Mouse (Mus musculus) forebrain, embryonic 14.5 days (tissue): Measurements from ENCODE around the gene Olfr958. TPM values are rescaled to one million over a fixed set of nuclear protein-coding genes. Genes with fewer than 3 reads are reported as not detected.

ENCODE experiments used
- ATAC-seq: fragments of 200-750 bp; cut with Nextera tagmentation; 2 replicates; pipeline ENCODE4 v1.8.0; 2017; ENCODE audit warnings: mild to moderate bottlenecking, moderate library complexity
- DNase-seq: peaks from one replicate; pipeline ENCODE4 v3.0.0-alpha.2; 2015; ENCODE audit warnings: low spot score
- H3K27ac ChIP-seq: fragments of 300-500 bp; sonication (generic); 2 replicates; pipeline ENCODE4 v1.5.1; 2014; ENCODE audit warnings: low read depth, mild to moderate bottlenecking, control low read depth, low read length, moderate library complexity
- H3K27me3 ChIP-seq: fragments of 300-500 bp; sonication (generic); replicated peaks from 2 replicates; pipeline ENCODE4 v1.6.1; 2014; ENCODE audit warnings: low read length, control low read depth, mixed read lengths; ENCODE audit not compliant: control insufficient read depth, insufficient read depth
- H3K36me3 ChIP-seq: fragments of 300-500 bp; sonication (generic); 2 replicates; pipeline ENCODE4 v1.6.1; 2014; ENCODE audit warnings: low read length, control low read depth; ENCODE audit not compliant: control insufficient read depth, insufficient read depth
- H3K4me1 ChIP-seq: fragments of 300-500 bp; sonication (generic); 2 replicates; pipeline ENCODE4 v1.6.1; 2014; ENCODE audit warnings: antibody characterized with exemption, low read length, control low read depth; ENCODE audit not compliant: control insufficient read depth, insufficient read depth
- H3K4me2 ChIP-seq: fragments of 300-500 bp; sonication (generic); 2 replicates; pipeline ENCODE4 v1.6.1; 2014; ENCODE audit warnings: mild to moderate bottlenecking, control low read depth, low read length
- H3K4me3 ChIP-seq: fragments of 300-500 bp; sonication (generic); 2 replicates; pipeline ENCODE4 v1.5.1; 2014; ENCODE audit warnings: low read depth, low read length, control low read depth
- H3K9ac ChIP-seq: fragments of 300-500 bp; sonication (generic); 2 replicates; pipeline ENCODE4 v1.6.1; 2014; ENCODE audit warnings: mild to moderate bottlenecking, low read length, control low read depth, moderate library complexity
- H3K9me3 ChIP-seq: fragments of 300-500 bp; sonication (generic); replicated peaks from 2 replicates; pipeline ENCODE4 v1.6.1; 2016; ENCODE audit warnings: low read length, control low read depth, mixed read lengths; ENCODE audit not compliant: control insufficient read depth
- WGBS: fragments of 180-500 bp; shearing (Covaris S2); extraction: QIAGEN DNeasy Blood & Tissue Kit; methylation state at CpG from one replicate; pipeline ENCODE4 v1.1.7; 2014; 5-methylcytosine and 5-hydroxymethylcytosine counted together
- polyA plus RNA-seq: library from polyadenylated mRNA; unstranded; fragments of >200 nt; fragmentation: Nextera tagmentation; extraction: Ambion mirVana; gene quantifications from 2 replicates; pipeline ENCODE4 v1.2.1, GENCODE M21; 2014

Gene Olfr958
- polyA plus RNA-seq, 1 experiment from 2014 or later: not detected

GRCm38 (mm10) chr9:39523616-39524285 is 30.1 kb downstream of the Olfr958 start:
- 81% methylated on average over 1 of the region's 1 CpGs for WGBS
- DNase-seq (peak; percentile 8), ATAC-seq (no peak)
- Histone ChIP-seq H3K9me3 (no peaks in the 10 kb centered on the region), H3K4me1 (no peaks in the 10 kb centered on the region), H3K4me3 (no peak overlapping the region), H3K27me3 (no peaks in the 10 kb centered on the region), H3K4me2 (no peak overlapping the region), H3K9ac (no peak overlapping the region), H3K27ac (no peak overlapping the region), H3K36me3 (no peaks in the 10 kb centered on the region)

- no peaks in the 10 kb centered on the region for H3K4me1 ChIP-seq
- H3K9me3 ChIP-seq: no peaks in the 10 kb centered on the region
- no peak for DNase-seq
- no peak overlapping the region for H3K9ac ChIP-seq
- no peaks in the 10 kb centered on the region for H3K36me3 ChIP-seq
- no peak overlapping the region for H3K27ac ChIP-seq
- ATAC-seq: no peak
- no peak overlapping the region for H3K4me2 ChIP-seq
- H3K27me3 ChIP-seq: no peaks in the 10 kb centered on the region
- H3K4me3 ChIP-seq: no peak overlapping the region
These were observed 35.3 kb downstream of the Olfr958 start for GRCm38 (mm10) chr9:39518595-39518994.

- H3K4me2 ChIP-seq: no peak within 1 kb of the TSS
- ATAC-seq (no peak), DNase-seq (no peak)
- no peaks in the 10 kb centered on the region for H3K27me3 ChIP-seq
- no peak within 1 kb of the TSS for H3K27ac ChIP-seq
- H3K4me1 ChIP-seq: no peaks in the 10 kb centered on the region
- no peaks in the 10 kb centered on the region for H3K9me3 ChIP-seq
- H3K4me3 ChIP-seq: no peak within 1 kb of the TSS
- no peak within 1 kb of the TSS for H3K9ac ChIP-seq
- WGBS: 73% methylated on average over 3 of the region's 3 CpGs
- H3K36me3 ChIP-seq: no peaks in the 10 kb centered on the region
These were observed 38.3 kb downstream of the Olfr958 start, which contains the start of gene Olfr957 for GRCm38 (mm10) chr9:39515531-39515930. Olfr957 (minus strand) TSS chr9:39515809.

GRCm38 (mm10) chr9:39509412-39509811 is 44.4 kb downstream of the Olfr958 start:
- Histone ChIP-seq H3K4me3 (no peak overlapping the region), H3K9me3 (no peaks in the 10 kb centered on the region), H3K9ac (no peak overlapping the region), H3K27ac (no peak overlapping the region), H3K27me3 (no peaks in the 10 kb centered on the region), H3K4me2 (no peak overlapping the region), H3K36me3 (no peaks in the 10 kb centered on the region), H3K4me1 (no peaks in the 10 kb centered on the region)
- DNase-seq (no peak), ATAC-seq (no peak)
- WGBS: 82% methylated on average over 9 of the region's 9 CpGs

GRCm38 (mm10) chr9:39508998-39509397 is 44.9 kb downstream of the Olfr958 start:
- ATAC-seq: peak; percentile 77; the same call in 1 of the 2 replicates
- Histone ChIP-seq H3K4me2 (no peak overlapping the region), H3K27me3 (no peaks in the 10 kb centered on the region), H3K4me1 (no peaks in the 10 kb centered on the region), H3K4me3 (no peak overlapping the region), H3K9ac (no peak overlapping the region), H3K9me3 (no peaks in the 10 kb centered on the region), H3K36me3 (no peaks in the 10 kb centered on the region), H3K27ac (no peak overlapping the region)
- 12% methylated on average over 6 of the region's 6 CpGs for WGBS
- DNase-seq: peak; percentile 88

Other genes with a start within 250 kb of the Olfr958 start
- not detected in 2 replicates for gene Olfr948, start 228.0 kb downstream of the Olfr958 start, polyA plus RNA-seq
- gene Olfr951, start 166.6 kb downstream of the Olfr958 start, polyA plus RNA-seq: not detected in 2 replicates
- gene Olfr952, start 126.9 kb downstream of the Olfr958 start, polyA plus RNA-seq: not detected in 2 replicates
- not detected in 2 replicates for gene Olfr954, start 97.4 kb downstream of the Olfr958 start, polyA plus RNA-seq
- not detected in 2 replicates for gene Olfr955, start 82.1 kb downstream of the Olfr958 start, polyA plus RNA-seq
- gene Olfr44, start 60.1 kb downstream of the Olfr958 start, polyA plus RNA-seq: not detected in 2 replicates
- gene Olfr957, start 38.2 kb downstream of the Olfr958 start, polyA plus RNA-seq: not detected in 2 replicates
- not detected in 2 replicates for gene Olfr959, start 21.5 kb upstream of the Olfr958 start, polyA plus RNA-seq
- gene AW551984, start 50.3 kb upstream of the Olfr958 start, polyA plus RNA-seq: 51.5 and 68.6 TPM in 2 replicates
- not detected in 2 replicates for gene Olfr148, start 56.6 kb upstream of the Olfr958 start, polyA plus RNA-seq
- not detected in 2 replicates for gene Olfr960, start 67.3 kb upstream of the Olfr958 start, polyA plus RNA-seq
- not detected in 2 replicates for gene Olfr961, start 91.0 kb upstream of the Olfr958 start, polyA plus RNA-seq
- gene Olfr963, start 113.2 kb upstream of the Olfr958 start, polyA plus RNA-seq: not detected in 2 replicates
- gene Olfr149, start 153.1 kb upstream of the Olfr958 start, polyA plus RNA-seq: not detected in 2 replicates
- not detected in 2 replicates for gene Olfr965, start 157.3 kb upstream of the Olfr958 start, polyA plus RNA-seq
- gene Olfr150, start 176.9 kb upstream of the Olfr958 start, polyA plus RNA-seq: not detected in 2 replicates
- gene Olfr967, start 192.2 kb upstream of the Olfr958 start, polyA plus RNA-seq: not detected in 2 replicates
- gene Olfr968, start 229.2 kb upstream of the Olfr958 start, polyA plus RNA-seq: not detected in 2 replicates
- not detected in 2 replicates for gene Olfr969, start 236.9 kb upstream of the Olfr958 start, polyA plus RNA-seq